Mouse (Mus musculus): ENCODE data around the gene Fam19a3.
A peak's percentile ranks its signal among the peaks of the same experiment; 100 is the strongest.
"Not testable (repeated sequence)": the region's sequence is repeated elsewhere in the genome, so short reads cannot be mapped to it uniquely, and the experiment has no call there.

Fam19a3 gene

GRCm38 (mm10) chr3:104781471-104781903, at the start of gene Fam19a3:
Gene Fam19a3 (minus strand): TSS chr3:104781840.
- DNase-seq (ENCODE audit: extremely low read depth, insufficient read length, low spot score) = no peak

DNA sequence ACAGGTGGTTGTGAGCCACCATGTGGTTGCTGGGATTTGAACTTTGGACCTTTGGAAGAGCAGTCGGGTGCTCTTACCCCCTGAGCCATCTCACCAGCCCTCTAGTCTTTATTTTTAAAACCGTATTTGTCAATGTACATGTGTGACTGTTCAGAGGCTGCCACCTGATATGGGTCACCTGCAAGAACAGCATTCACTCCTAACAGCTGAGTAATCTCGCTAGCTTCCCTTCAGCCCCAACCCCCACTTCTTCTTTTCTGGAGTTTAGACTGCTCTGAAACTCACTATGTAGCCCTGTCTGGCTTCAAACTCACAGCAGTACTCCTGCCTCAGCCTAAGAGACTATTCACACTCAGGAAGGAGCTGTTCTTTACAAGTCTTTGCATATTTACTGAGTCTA, 40.8 kb upstream of the Fam19a3 start:
- no peak for DNase-seq (ENCODE audit: extremely low read depth, insufficient read length, low spot score)

- no peak for DNase-seq (ENCODE audit: extremely low read depth, insufficient read length, low spot score)
These were observed 38.8 kb upstream of the Fam19a3 start for GRCm38 (mm10) chr3:104820426-104820825.

DNA sequence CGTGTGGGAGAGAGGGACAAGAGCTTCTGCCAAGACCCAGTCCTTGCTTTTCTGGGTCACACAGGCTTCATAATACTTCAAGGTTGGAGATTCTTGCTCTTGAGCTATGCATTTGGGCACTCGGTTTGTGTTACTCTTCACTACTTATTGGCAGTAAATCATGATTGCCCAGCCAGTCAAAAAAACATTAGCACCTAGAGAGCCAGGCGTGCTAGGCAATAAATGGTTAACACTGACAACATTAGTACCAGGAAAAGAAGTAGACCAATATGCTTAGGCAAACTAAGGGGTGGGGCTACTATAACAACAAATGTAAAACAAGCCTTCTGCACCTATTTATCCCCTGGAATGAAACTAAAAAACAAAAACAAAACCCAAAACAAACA, 37.1 kb upstream of the Fam19a3 start:
- no peak for DNase-seq (ENCODE audit: extremely low read depth, insufficient read length, low spot score)

GRCm38 (mm10) chr3:104817991-104818748, 36.5 kb upstream of the Fam19a3 start, which contains the start of gene Mov10:
Gene Mov10 (minus strand): TSS chr3:104818563.
- DNase-seq (ENCODE audit: extremely low read depth, insufficient read length, low spot score) = peak; percentile 88

DNA sequence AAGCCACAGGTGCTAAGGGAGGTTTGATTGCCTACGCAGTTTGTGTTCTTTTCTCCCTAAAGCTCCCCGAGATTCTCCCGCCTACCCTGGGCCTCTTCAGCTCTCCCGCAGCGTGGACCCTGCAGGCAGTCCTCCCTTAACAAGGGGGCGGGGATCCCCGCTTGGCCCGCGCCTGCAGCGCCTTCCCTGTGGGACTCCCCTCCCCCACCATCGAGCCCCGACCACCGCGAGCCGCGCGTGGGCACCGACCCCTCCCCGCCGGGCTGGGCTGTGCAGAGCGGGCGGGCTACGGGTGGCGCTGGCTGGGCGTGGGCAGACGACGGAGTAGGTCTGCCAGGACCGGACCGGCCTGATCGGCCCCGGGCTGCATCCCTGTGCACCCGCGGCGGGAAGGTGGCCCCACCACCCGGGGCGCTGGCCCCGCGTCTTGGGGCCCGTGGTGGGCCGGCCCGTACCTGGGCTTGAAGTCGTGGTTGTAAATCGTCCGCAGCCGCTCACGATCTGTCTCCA, 35.9 kb upstream of the Fam19a3 start:
- DNase-seq (ENCODE audit: extremely low read depth, insufficient read length, low spot score) = peak; percentile 81

DNA sequence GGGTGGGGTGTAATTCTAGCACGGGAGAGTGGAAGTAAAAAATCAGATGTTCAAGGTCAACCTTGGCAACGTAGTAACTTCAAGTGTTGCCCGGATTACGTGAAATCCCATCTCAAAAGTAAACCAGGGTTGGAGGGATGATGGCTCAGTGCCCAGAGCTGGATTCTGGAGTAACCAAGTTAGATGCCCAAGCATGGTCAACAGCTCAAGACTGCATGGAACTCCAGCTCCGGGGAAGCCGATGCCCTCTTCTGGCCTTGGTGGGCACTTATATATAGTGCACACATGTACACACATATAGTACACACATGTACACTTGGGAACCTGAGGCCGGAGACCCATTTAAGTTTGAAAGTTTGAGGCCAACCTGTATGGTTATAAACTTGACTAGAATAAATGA, 34.5 kb upstream of the Fam19a3 start:
- no peak for DNase-seq (ENCODE audit: extremely low read depth, insufficient read length, low spot score)

GRCm38 (mm10) chr3:104815346-104815745, 33.7 kb upstream of the Fam19a3 start:
- DNase-seq (ENCODE audit: extremely low read depth, insufficient read length, low spot score) = no peak

- no peak for DNase-seq (ENCODE audit: extremely low read depth, insufficient read length, low spot score)
These were observed 33.1 kb upstream of the Fam19a3 start for GRCm38 (mm10) chr3:104814746-104815145.

- DNase-seq (ENCODE audit: extremely low read depth, insufficient read length, low spot score) = not testable (repeated sequence)
These were observed 31.6 kb upstream of the Fam19a3 start for GRCm38 (mm10) chr3:104813227-104813626.

DNA sequence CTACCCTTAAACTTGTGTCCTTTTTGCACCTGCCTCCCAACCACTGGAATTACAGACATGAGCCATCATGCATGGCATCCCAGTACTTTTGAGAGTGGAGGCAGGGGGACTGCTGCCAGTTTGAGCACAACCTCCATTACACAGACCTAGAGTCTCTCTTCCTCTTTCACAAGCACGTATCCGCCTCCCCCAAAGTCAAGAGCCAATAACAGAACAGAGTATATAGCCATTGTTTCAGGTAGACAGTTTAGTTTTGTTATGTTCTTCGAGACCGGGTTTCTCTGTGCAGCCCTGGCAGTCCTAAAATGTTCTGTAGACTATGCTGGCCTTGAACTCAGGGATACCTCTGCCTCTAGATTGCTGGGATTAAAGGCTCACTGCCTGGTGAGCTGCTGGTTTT, 30.6 kb upstream of the Fam19a3 start:
- no peak for DNase-seq (ENCODE audit: extremely low read depth, insufficient read length, low spot score)

DNA sequence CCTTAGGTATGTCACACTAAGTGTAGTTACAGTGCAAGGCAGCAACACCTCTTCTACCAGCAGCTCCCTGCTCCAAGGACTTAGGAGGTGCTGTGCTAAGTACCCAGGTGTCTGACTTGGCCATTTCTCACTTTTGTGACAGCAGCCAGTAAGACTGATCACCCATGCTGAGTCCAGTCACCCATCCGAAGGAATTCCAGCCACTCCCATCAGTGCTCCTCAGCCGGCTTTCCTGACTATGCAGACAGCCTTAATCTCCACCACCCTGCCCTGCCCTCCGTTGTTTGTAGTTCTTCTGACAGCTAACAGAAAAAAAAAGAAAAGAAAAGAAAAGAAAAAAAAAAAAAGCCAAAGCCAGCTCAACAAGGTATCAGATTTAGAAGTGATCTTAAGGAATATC, 30.1 kb upstream of the Fam19a3 start:
- DNase-seq (ENCODE audit: extremely low read depth, insufficient read length, low spot score) = no peak

- DNase-seq (ENCODE audit: extremely low read depth, insufficient read length, low spot score) = no peak
These were observed 23.9 kb upstream of the Fam19a3 start for GRCm38 (mm10) chr3:104805539-104805938.

GRCm38 (mm10) chr3:104804312-104804711, 22.7 kb upstream of the Fam19a3 start:
- DNase-seq (ENCODE audit: extremely low read depth, insufficient read length, low spot score) = no peak

DNA sequence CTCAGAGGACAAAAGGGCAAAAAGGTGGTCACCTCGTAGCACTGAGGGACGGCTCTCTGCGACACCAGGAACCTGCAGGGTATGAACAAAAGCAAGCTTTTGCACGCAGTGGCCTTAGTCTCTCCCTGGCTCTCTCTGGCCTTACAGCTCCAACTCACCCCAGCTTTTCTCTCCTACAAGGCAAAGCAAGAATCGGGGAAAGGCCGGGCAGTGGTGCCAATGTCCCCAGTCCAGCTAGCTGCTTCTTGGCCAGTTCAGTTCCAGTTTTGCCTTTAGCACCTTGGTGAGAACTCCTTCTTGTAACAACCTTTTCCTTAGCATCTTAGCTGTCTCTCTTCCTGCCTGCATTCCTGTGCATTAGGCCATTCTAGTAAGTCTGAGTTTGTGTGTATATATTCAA, 19.8 kb upstream of the Fam19a3 start:
- no peak for DNase-seq (ENCODE audit: extremely low read depth, insufficient read length, low spot score)

GRCm38 (mm10) chr3:104800681-104801080, 19.0 kb upstream of the Fam19a3 start:
- DNase-seq (ENCODE audit: extremely low read depth, insufficient read length, low spot score) = no peak

- DNase-seq (ENCODE audit: extremely low read depth, insufficient read length, low spot score) = no peak
These were observed 14.9 kb upstream of the Fam19a3 start for GRCm38 (mm10) chr3:104796430-104797082.

GRCm38 (mm10) chr3:104795661-104796340, 14.2 kb upstream of the Fam19a3 start:
- no peak for DNase-seq (ENCODE audit: extremely low read depth, insufficient read length, low spot score)

GRCm38 (mm10) chr3:104794953-104795470, 13.4 kb upstream of the Fam19a3 start:
- no peak for DNase-seq (ENCODE audit: extremely low read depth, insufficient read length, low spot score)

- peak; percentile 84 for DNase-seq (ENCODE audit: extremely low read depth, insufficient read length, low spot score)
These were observed 12.5 kb upstream of the Fam19a3 start for GRCm38 (mm10) chr3:104793871-104794828.

Measured in 3134 (cell line).